Mouse (Mus musculus) heart, embryonic 12.5 days (tissue): ENCODE measurements around the gene Trim46. TPM values are rescaled to one million over a fixed set of nuclear protein-coding genes. Genes with fewer than 3 reads are reported as not detected.

Experiments
- ATAC-seq: fragments of 200-750 bp; cut with Nextera tagmentation; 2 replicates; pipeline ENCODE4 v1.8.0; 2017; ENCODE audit warnings: moderate TSS enrichment, moderate library complexity; ENCODE audit not compliant: insufficient number of reproducible peaks, low FRiP score
- H3K27ac ChIP-seq: fragments of 300-500 bp; sonication (generic); 2 replicates; pipeline ENCODE4 v1.5.1; 2016; ENCODE audit warnings: mild to moderate bottlenecking, moderate library complexity; ENCODE audit not compliant: poor library complexity, severe bottlenecking
- H3K27me3 ChIP-seq: fragments of 300-500 bp; sonication (generic); replicated peaks from 2 replicates; pipeline ENCODE4 v1.6.1; 2016; ENCODE audit warnings: mild to moderate bottlenecking, moderate library complexity
- H3K36me3 ChIP-seq: fragments of 300-500 bp; sonication (generic); 2 replicates; pipeline ENCODE4 v1.6.1; 2016; ENCODE audit warnings: mild to moderate bottlenecking, moderate library complexity
- H3K4me1 ChIP-seq: fragments of 300-500 bp; sonication (generic); replicated peaks from 2 replicates; pipeline ENCODE4 v1.6.1; 2016; ENCODE audit warnings: mild to moderate bottlenecking
- H3K4me2 ChIP-seq: fragments of 300-500 bp; sonication (generic); 2 replicates; pipeline ENCODE4 v1.6.1; 2016; ENCODE audit warnings: mild to moderate bottlenecking, moderate library complexity
- H3K4me3 ChIP-seq: fragments of 300-500 bp; sonication (generic); 2 replicates; pipeline ENCODE4 v1.5.1; 2016; ENCODE audit warnings: mild to moderate bottlenecking
- H3K9ac ChIP-seq: fragments of 300-500 bp; sonication (generic); 2 replicates; pipeline ENCODE4 v1.6.1; 2016; ENCODE audit warnings: mild to moderate bottlenecking, moderate library complexity
- H3K9me3 ChIP-seq: fragments of 300-500 bp; sonication (generic); replicated peaks from 2 replicates; pipeline ENCODE4 v1.6.1; 2016; ENCODE audit warnings: mild to moderate bottlenecking, moderate library complexity
- WGBS: fragments of 180-500 bp; shearing (Covaris S2); methylation state at CpG from one replicate; pipeline ENCODE4 v1.1.7; 2016; 5-methylcytosine and 5-hydroxymethylcytosine counted together
- polyA plus RNA-seq: library from polyadenylated mRNA; unstranded; fragments of >200 nt; fragmentation: Nextera tagmentation; extraction: Ambion mirVana; gene quantifications from 2 replicates; pipeline ENCODE4 v1.2.1, GENCODE M21; 2016

Trim46 gene
- polyA plus RNA-seq, 1 experiment from 2014 or later = 0.89 TPM

- Histone ChIP-seq H3K27me3 (no peaks in the 10 kb centered on the region), H3K9ac (peak within 1 kb of the TSS; percentile 84), H3K4me3 (peak within 1 kb of the TSS; percentile 63), H3K36me3 (peaks cover 31% of the 10 kb centered on the region), H3K27ac (peak within 1 kb of the TSS; percentile 82), H3K9me3 (no peaks in the 10 kb centered on the region), H3K4me1 (peaks cover 43% of the 10 kb centered on the region), H3K4me2 (peak within 1 kb of the TSS; percentile 90)
- peak; percentile 49 for ATAC-seq
- 2% methylated on average over 39 of the region's 39 CpGs for WGBS
Measured at GRCm38 (mm10) chr3:89270051-89270755, 24.1 kb upstream of the Trim46 start, which contains the start of gene Slc50a1. TSS of gene Slc50a1 (minus strand) at chr3:89270570.

DNA sequence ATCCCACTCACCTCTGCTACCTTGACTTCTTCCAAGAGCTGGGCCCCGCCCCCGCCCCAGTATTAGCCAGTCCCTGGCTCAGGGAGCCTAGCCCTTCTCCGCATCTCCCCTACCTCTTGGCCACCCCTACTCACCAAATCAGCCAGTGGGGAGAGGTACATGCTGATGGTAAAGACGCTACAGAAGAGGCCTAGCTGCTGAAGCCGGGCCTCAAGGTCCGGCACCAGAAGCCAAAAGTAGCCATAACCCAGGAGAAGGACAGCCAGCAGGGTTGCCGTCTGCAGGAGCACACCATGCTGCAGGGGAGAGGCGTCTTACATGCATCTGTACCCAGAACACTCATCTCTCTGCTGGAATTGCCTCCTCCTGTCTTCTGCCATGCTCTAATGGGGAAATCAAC, 22.8 kb upstream of the Trim46 start:
- H3K4me1 ChIP-seq = peaks cover 43% of the 10 kb centered on the region
- peak overlapping the region; percentile 90 for H3K4me2 ChIP-seq
- no peaks in the 10 kb centered on the region for H3K27me3 ChIP-seq
- WGBS = 52% methylated on average over 8 of the region's 8 CpGs
- no peak for ATAC-seq
- H3K36me3 ChIP-seq = peaks cover 21% of the 10 kb centered on the region
- no peak overlapping the region for H3K4me3 ChIP-seq
- H3K9ac ChIP-seq = no peak overlapping the region; the same call in 1 of the 2 replicates
- no peak overlapping the region for H3K27ac ChIP-seq
- H3K9me3 ChIP-seq = no peaks in the 10 kb centered on the region

GRCm38 (mm10) chr3:89266439-89266893, 20.4 kb upstream of the Trim46 start:
- WGBS = under 1% methylated on average over 20 of the region's 20 CpGs
- H3K9me3 ChIP-seq = no peaks in the 10 kb centered on the region
- peaks cover 7% of the 10 kb centered on the region; the same call in 1 of the 2 replicates for H3K36me3 ChIP-seq
- peak overlapping the region; percentile 91 for H3K9ac ChIP-seq
- H3K4me3 ChIP-seq = peak overlapping the region; percentile 70
- peak overlapping the region; percentile 55 for H3K27ac ChIP-seq
- peaks cover 44% of the 10 kb centered on the region for H3K4me1 ChIP-seq
- peak; percentile 75 for ATAC-seq
- peak overlapping the region; percentile 95 for H3K4me2 ChIP-seq
- no peaks in the 10 kb centered on the region for H3K27me3 ChIP-seq

DNA sequence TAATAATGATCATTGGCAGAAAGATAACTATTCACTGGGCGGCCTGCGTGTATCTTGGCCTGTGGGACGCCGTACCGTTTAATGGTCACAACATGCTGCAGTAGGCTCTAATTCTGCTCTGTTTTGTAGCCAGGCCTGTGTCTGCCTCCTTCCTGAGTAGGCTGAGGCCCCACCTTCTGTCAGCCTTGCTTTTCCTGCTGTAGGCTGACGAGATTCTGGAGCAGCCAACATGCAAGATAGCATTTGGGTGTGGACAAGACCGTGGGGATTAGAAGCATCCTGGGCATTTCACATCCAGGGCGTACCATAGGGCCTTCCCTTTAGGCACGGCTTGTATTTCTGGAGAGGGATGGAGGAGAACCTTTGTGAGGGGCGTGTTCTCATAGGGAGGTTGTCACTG, 16.3 kb upstream of the Trim46 start:
- no peak for ATAC-seq

GRCm38 (mm10) chr3:89260211-89260610, 14.1 kb upstream of the Trim46 start:
- Histone ChIP-seq H3K4me3 (no peak overlapping the region), H3K4me1 (0 out of 2 replicates have a peak, but pooled peaks cover 7% of the 10 kb centered on the region), H3K36me3 (no peaks in the 10 kb centered on the region), H3K27me3 (no peaks in the 10 kb centered on the region), H3K9me3 (no peaks in the 10 kb centered on the region), H3K4me2 (no peak overlapping the region), H3K27ac (no peak overlapping the region), H3K9ac (no peak overlapping the region)
- ATAC-seq = no peak
- WGBS = 77% methylated on average over 3 of the region's 3 CpGs

More for the DNA sequence above, 16.3 kb upstream of the Trim46 start:
- Histone ChIP-seq H3K27ac (peak overlapping the region; percentile 55; the same call in 1 of the 2 replicates), H3K9me3 (no peaks in the 10 kb centered on the region), H3K4me3 (no peak overlapping the region), H3K4me2 (no peak overlapping the region), H3K9ac (no peak overlapping the region), H3K4me1 (peaks cover 14% of the 10 kb centered on the region), H3K36me3 (no peaks in the 10 kb centered on the region), H3K27me3 (no peaks in the 10 kb centered on the region)
- 50% methylated on average over 10 of the region's 10 CpGs for WGBS

DNA sequence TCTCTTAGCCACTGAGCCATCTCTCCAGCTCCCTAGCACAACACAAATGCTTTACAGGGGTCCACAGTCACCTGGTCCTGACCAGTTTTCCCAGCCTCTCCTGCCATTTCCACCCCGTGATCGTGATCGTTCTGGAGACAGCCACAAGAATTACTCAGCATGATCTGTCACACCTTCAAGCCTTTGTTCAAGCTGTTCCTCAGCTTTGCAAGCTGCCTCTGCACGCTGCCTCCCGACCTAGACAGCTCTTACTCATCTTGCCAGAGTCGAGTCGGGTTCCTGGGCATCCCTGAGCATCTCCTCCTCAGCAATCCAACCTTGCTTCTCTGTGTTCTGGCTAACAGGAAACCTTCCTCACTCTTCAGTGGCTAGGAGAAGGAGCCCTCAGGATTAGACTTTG, 13.0 kb upstream of the Trim46 start, which contains the start of gene Dpm3:
Gene Dpm3 (plus strand): TSS at position 283 of the 400 bp plus-strand sequence.
- no peak for ATAC-seq
- H3K4me1 ChIP-seq = 0 out of 2 replicates have a peak, but pooled peaks cover 7% of the 10 kb centered on the region
- H3K27ac ChIP-seq = no peak within 1 kb of the TSS
- H3K36me3 ChIP-seq = no peaks in the 10 kb centered on the region
- WGBS = 46% methylated on average over 7 of the region's 7 CpGs
- H3K4me3 ChIP-seq = no peak within 1 kb of the TSS
- H3K9me3 ChIP-seq = no peaks in the 10 kb centered on the region
- no peak within 1 kb of the TSS for H3K4me2 ChIP-seq
- no peak within 1 kb of the TSS for H3K9ac ChIP-seq
- no peaks in the 10 kb centered on the region for H3K27me3 ChIP-seq

- Histone ChIP-seq H3K27me3 (peaks cover 6% of the 10 kb centered on the region; the same call in 1 of the 2 replicates), H3K4me1 (peaks cover 11% of the 10 kb centered on the region), H3K9ac (no peak overlapping the region), H3K4me3 (no peak overlapping the region), H3K36me3 (no peaks in the 10 kb centered on the region), H3K9me3 (no peaks in the 10 kb centered on the region), H3K4me2 (no peak overlapping the region), H3K27ac (no peak overlapping the region)
- ATAC-seq = no peak
- 48% methylated on average over 5 of the region's 5 CpGs for WGBS
Measured at GRCm38 (mm10) chr3:89256177-89256576, 10.1 kb upstream of the Trim46 start.

GRCm38 (mm10) chr3:89254994-89255393, 8.9 kb upstream of the Trim46 start:
- Histone ChIP-seq H3K4me2 (no peak overlapping the region), H3K9ac (no peak overlapping the region)
- 78% methylated on average over 5 of the region's 5 CpGs for WGBS

DNA sequence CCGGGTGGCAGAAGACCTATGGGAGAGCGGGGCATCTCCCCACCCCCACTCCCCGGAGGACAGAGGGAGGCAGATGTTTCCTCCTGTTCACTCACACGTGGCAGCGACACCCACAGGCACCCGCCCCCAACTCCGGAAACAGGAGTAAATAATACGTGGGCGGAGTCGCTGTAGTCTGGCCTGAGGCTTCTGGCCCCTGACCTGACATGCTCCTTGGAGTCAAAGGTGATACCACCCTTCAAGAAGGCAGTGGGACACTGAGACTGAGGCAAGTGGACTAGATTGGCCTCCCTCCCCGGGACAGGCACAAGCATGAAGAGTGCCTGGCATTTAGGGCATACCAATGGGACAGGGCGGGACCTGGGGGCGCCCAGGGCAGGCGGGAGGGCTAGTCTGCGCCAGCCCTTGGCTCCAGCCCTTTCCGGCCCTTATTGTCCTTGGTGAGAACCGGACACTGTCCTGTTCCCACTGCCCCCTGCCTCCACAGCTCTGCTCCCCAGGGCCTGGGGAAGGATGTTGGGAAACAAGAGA, 5.3 kb upstream of the Trim46 start:
- H3K36me3 ChIP-seq = peaks cover 21% of the 10 kb centered on the region
- H3K27ac ChIP-seq = 0 out of 2 replicates have a peak overlapping the region, but pooled peaks have one; percentile 4
- peaks cover 28% of the 10 kb centered on the region for H3K4me1 ChIP-seq
- H3K4me2 ChIP-seq = peak overlapping the region; percentile 55
- H3K9me3 ChIP-seq = no peaks in the 10 kb centered on the region
- peaks cover 6% of the 10 kb centered on the region; the same call in 1 of the 2 replicates for H3K27me3 ChIP-seq
- peak overlapping the region; percentile 15; the same call in 1 of the 2 replicates for H3K9ac ChIP-seq
- peak overlapping the region; percentile 10; the same call in 1 of the 2 replicates for H3K4me3 ChIP-seq
- peak; percentile 70 for ATAC-seq
- whole genome bisulfite sequencing = 5% methylated on average over 17 of the region's 17 CpGs

More at GRCm38 (mm10) chr3:89254994-89255393, 8.9 kb upstream of the Trim46 start:
- H3K4me3 ChIP-seq = no peak overlapping the region
- ATAC-seq = no peak
- no peaks in the 10 kb centered on the region for H3K9me3 ChIP-seq
- H3K4me1 ChIP-seq = peaks cover 18% of the 10 kb centered on the region
- H3K27ac ChIP-seq = no peak overlapping the region
- no peaks in the 10 kb centered on the region for H3K36me3 ChIP-seq
- H3K27me3 ChIP-seq = peaks cover 6% of the 10 kb centered on the region; the same call in 1 of the 2 replicates

GRCm38 (mm10) chr3:89250435-89251040, 4.4 kb upstream of the Trim46 start:
- Histone ChIP-seq H3K27me3 (peaks cover 8% of the 10 kb centered on the region), H3K27ac (no peak overlapping the region), H3K4me2 (0 out of 2 replicates have a peak overlapping the region, but pooled peaks have one; percentile 55), H3K9ac (no peak overlapping the region), H3K4me3 (no peak overlapping the region), H3K36me3 (peaks cover 21% of the 10 kb centered on the region), H3K9me3 (no peaks in the 10 kb centered on the region), H3K4me1 (peaks cover 34% of the 10 kb centered on the region)
- no peak for ATAC-seq
- 20% methylated on average over 7 of the region's 7 CpGs for WGBS

DNA sequence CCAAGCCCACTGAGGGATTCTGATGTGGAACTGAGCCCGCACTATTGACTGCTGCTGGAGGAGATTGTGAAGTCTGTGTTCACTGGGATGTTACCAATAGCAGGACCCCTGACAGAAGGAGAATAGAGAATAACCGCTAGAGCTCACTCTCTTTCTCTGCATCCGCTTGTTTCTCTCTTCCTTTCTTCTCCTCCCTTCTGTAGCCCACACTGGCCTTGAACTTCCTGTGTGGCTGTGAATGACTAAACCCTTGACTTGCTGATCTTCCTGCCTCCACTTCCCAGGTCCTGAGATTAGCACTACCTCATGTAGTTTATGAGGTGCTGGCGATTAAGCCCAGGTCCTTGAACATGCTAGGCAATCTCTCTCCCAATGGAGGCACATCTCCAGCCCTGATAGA, 1.4 kb upstream of the Trim46 start:
- H3K4me2 ChIP-seq = peak overlapping the region; percentile 81
- H3K4me1 ChIP-seq = peaks cover 50% of the 10 kb centered on the region
- H3K36me3 ChIP-seq = peaks cover 21% of the 10 kb centered on the region
- H3K4me3 ChIP-seq = peak overlapping the region; percentile 85
- H3K27me3 ChIP-seq = peaks cover 28% of the 10 kb centered on the region
- H3K9ac ChIP-seq = 0 out of 2 replicates have a peak overlapping the region, but pooled peaks have one; percentile 32
- H3K9me3 ChIP-seq = no peaks in the 10 kb centered on the region
- no peak for ATAC-seq
- H3K27ac ChIP-seq = no peak overlapping the region
- WGBS = 74% methylated on average over 4 of the region's 4 CpGs
